Mouse (Mus musculus) stomach, embryonic 14.5 days (tissue): ENCODE measurements around the gene Slc44a4. TPM values are rescaled to one million over a fixed set of nuclear protein-coding genes. Genes with fewer than 3 reads are reported as not detected.
"Not testable (repeated sequence)": the region's sequence is repeated elsewhere in the genome, so short reads cannot be mapped to it uniquely, and the experiment has no call there.

Experiments used
- ATAC-seq: fragments of 200-750 bp; cut with Nextera tagmentation; 2 replicates; pipeline ENCODE4 v1.8.0; 2017; ENCODE audit warnings: low read depth, moderate TSS enrichment; ENCODE audit not compliant: insufficient number of reproducible peaks, insufficient read depth, low FRiP score
- H3K27ac ChIP-seq: fragments of 300-500 bp; sonication (generic); 2 replicates; pipeline ENCODE4 v1.5.1; 2014; ENCODE audit warnings: mild to moderate bottlenecking, low read length, moderate library complexity, mixed read lengths
- H3K27me3 ChIP-seq: fragments of 300-500 bp; sonication (generic); 2 replicates; pipeline ENCODE4 v1.6.1; 2014; ENCODE audit warnings: low read length, control low read depth, mixed read lengths; ENCODE audit not compliant: control insufficient read depth, insufficient read depth
- H3K36me3 ChIP-seq: fragments of 300-500 bp; sonication (generic); 2 replicates; pipeline ENCODE4 v1.6.1; 2014; ENCODE audit warnings: mild to moderate bottlenecking, control low read depth, low read length, moderate library complexity, mixed read lengths; ENCODE audit not compliant: control insufficient read depth, insufficient read depth
- H3K4me1 ChIP-seq: fragments of 300-500 bp; sonication (generic); 2 replicates; pipeline ENCODE4 v1.6.1; 2014; ENCODE audit warnings: low read length, control low read depth, mixed read lengths; ENCODE audit not compliant: control insufficient read depth, insufficient read depth
- H3K4me2 ChIP-seq: fragments of 300-500 bp; sonication (generic); replicated peaks from 2 replicates; pipeline ENCODE4 v1.6.1; 2014; ENCODE audit warnings: low read depth, low read length, control low read depth
- H3K4me3 ChIP-seq: fragments of 300-500 bp; sonication (generic); 2 replicates; pipeline ENCODE4 v1.5.1; 2014; ENCODE audit warnings: low read depth, low read length, control low read depth
- H3K9ac ChIP-seq: fragments of 300-500 bp; sonication (generic); replicated peaks from 2 replicates; pipeline ENCODE4 v1.6.1; 2014; ENCODE audit warnings: low read depth, mild to moderate bottlenecking, control low read depth, low read length, moderate library complexity, mixed read lengths
- H3K9me3 ChIP-seq: fragments of 300-500 bp; sonication (generic); 2 replicates; pipeline ENCODE4 v1.6.1; 2016; ENCODE audit warnings: low read depth, low read length, control low read depth; ENCODE audit not compliant: control insufficient read depth
- WGBS: fragments of 180-500 bp; shearing (Covaris S2); extraction: QIAGEN DNeasy Blood & Tissue Kit; methylation state at CpG from one replicate; pipeline ENCODE4 v1.1.7; 2014; 5-methylcytosine and 5-hydroxymethylcytosine counted together
- polyA plus RNA-seq: library from polyadenylated mRNA; unstranded; fragments of >200 nt; fragmentation: Nextera tagmentation; extraction: Ambion mirVana; gene quantifications from 2 replicates; pipeline ENCODE4 v1.2.1, GENCODE M21; 2014

Slc44a4 gene
- polyA plus RNA-seq, 1 experiment from 2014 or later, result 5.3 TPM

DNA sequence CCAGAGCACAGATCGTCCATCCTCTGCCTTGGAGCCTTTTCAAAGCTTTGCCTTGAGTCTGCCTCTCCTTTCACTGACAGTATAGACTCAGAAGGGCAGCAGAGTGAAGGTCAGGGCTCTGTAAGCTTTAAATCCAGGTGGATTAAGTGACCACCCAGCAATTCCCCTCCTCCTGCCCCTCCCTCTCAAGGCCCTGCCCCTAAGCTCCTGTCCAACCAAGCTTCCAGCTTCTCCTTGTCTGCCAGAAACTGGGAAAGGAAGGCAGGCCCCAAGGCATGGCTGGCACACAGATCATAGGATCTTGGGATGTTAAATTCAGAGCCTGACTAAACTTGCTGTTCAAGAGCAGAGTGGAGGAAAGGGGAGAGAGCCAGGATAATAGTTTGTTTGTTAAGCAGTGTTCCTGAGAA is 50.4 kb downstream of the Slc44a4 start:
- 7% methylated on average over 1 of the region's 1 CpGs for WGBS
- no peak overlapping the region for H3K4me3 ChIP-seq
- no peak overlapping the region for H3K9ac ChIP-seq
- no peaks in the 10 kb centered on the region for H3K36me3 ChIP-seq
- no peak overlapping the region for H3K4me2 ChIP-seq
- ATAC-seq, result no peak
- H3K9me3 ChIP-seq, result no peaks in the 10 kb centered on the region
- H3K27ac ChIP-seq, result peak overlapping the region; percentile 44; the same call in 1 of the 2 replicates
- peaks cover 14% of the 10 kb centered on the region; the same call in 1 of the 2 replicates for H3K4me1 ChIP-seq
- H3K27me3 ChIP-seq, result peaks cover 11% of the 10 kb centered on the region

GRCm38 (mm10) chr17:34965627-34966026 is 51.4 kb downstream of the Slc44a4 start:
- no peak for ATAC-seq
- H3K9me3 ChIP-seq, result no peaks in the 10 kb centered on the region
- no peaks in the 10 kb centered on the region for H3K36me3 ChIP-seq
- no peak overlapping the region for H3K4me2 ChIP-seq
- H3K27me3 ChIP-seq, result peaks cover 11% of the 10 kb centered on the region
- no peak overlapping the region for H3K27ac ChIP-seq
- no peak overlapping the region for H3K9ac ChIP-seq
- 60% methylated on average over 5 of the region's 5 CpGs for WGBS
- no peak overlapping the region for H3K4me3 ChIP-seq
- H3K4me1 ChIP-seq, result peaks cover 8% of the 10 kb centered on the region; the same call in 1 of the 2 replicates

GRCm38 (mm10) chr17:34969822-34970221 is 55.6 kb downstream of the Slc44a4 start, which contains the start of gene Gm20481:
Gene Gm20481, plus strand, starts transcription at chr17:34969912.
- peaks cover 11% of the 10 kb centered on the region for H3K27me3 ChIP-seq
- not testable (repeated sequence) for H3K36me3 ChIP-seq, H3K4me3 ChIP-seq, H3K4me1 ChIP-seq, H3K9ac ChIP-seq, ATAC-seq, H3K4me2 ChIP-seq, H3K27ac ChIP-seq, H3K9me3 ChIP-seq
- 66% methylated on average over 5 of the region's 11 CpGs for WGBS

GRCm38 (mm10) chr17:34970850-34971249 is 56.6 kb downstream of the Slc44a4 start:
- H3K4me3 ChIP-seq, H3K4me1 ChIP-seq, H3K36me3 ChIP-seq, H3K27ac ChIP-seq, H3K4me2 ChIP-seq, H3K9ac ChIP-seq, H3K9me3 ChIP-seq, ATAC-seq: not testable (repeated sequence)
- H3K27me3 ChIP-seq, result peaks cover 11% of the 10 kb centered on the region
- WGBS, result 35% methylated on average over 6 of the region's 37 CpGs

DNA sequence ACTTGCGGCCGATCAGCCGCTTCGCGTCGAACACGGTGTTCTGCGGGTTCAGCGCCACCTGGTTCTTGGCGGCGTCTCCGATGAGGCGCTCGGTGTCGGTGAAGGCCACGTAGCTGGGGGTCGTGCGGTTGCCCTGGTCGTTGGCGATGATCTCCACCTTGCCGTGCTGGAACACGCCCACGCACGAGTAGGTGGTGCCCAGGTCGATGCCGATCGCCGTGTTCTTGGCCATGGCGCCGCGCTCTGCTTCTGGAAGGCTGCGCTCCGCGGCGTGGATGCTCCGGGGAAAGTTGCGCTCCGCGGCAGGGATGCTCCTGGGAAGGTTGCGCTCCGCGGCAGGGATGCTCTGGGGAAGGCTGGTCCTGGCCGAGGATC is 57.4 kb downstream of the Slc44a4 start:
- H3K9me3 ChIP-seq, ATAC-seq, H3K36me3 ChIP-seq, H3K9ac ChIP-seq, H3K27ac ChIP-seq, H3K4me1 ChIP-seq: not testable (repeated sequence)
- peak overlapping the region; percentile 26; the same call in 1 of the 2 replicates for H3K4me3 ChIP-seq
- 1% methylated on average over 13 of the region's 43 CpGs for WGBS
- H3K27me3 ChIP-seq, result peaks cover 11% of the 10 kb centered on the region
- H3K4me2 ChIP-seq, result peak overlapping the region; percentile 52

DNA sequence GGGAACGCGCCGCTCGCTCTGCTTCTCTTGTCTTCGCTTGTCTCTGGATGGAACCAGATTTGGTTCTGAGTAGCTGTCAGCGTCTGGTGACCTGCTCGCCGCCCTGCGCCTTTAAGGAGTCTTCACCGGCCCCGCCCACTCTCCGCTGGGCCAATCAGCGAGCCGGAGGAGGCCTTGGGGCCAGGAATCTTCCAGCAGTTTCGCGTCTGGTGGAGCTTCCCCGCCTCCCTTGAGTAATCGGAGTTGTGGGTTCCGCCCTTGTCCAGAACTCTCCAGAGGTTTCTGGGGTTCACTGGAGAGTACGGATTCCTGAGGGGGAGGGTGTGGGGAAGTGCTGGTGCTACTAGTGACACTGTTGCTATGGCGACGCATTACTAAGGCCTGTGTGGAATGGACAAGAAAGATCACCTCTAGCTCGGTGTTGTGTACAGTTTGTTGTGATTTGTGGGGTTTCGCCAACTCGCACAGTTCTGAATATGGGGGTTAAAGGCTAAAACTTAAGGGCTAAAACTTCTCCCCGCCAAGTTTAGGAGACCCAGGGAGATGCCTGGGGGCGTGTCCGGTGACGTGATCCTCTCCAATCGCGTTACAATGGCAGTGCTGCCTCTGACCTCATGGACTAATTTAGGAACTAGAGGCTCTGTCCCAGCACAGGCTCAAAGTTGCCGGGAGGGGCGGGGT is 57.9 kb downstream of the Slc44a4 start, which contains the start of the genes Hspa1a and Hspa1l:
Gene Hspa1a, minus strand, starts transcription at position 88 of the 681 bp plus-strand sequence.
Gene Hspa1l, plus strand, starts transcription at position 635 of the 681 bp plus-strand sequence.
- not testable (repeated sequence) for H3K9ac ChIP-seq
- ATAC-seq, result peak; percentile 93

GRCm38 (mm10) chr17:34975581-34976492 is 61.6 kb downstream of the Slc44a4 start:
- Histone ChIP-seq H3K27ac (no peak overlapping the region), H3K4me1 (peaks cover 2% of the 10 kb centered on the region; the same call in 1 of the 2 replicates), H3K27me3 (no peaks in the 10 kb centered on the region), H3K9me3 (no peaks in the 10 kb centered on the region), H3K4me2 (no peak overlapping the region), H3K36me3 (no peaks in the 10 kb centered on the region), H3K9ac (no peak overlapping the region), H3K4me3 (no peak overlapping the region)
- 74% methylated on average over 3 of the region's 3 CpGs for WGBS
- ATAC-seq, result no peak

More for the DNA sequence above, 57.9 kb downstream of the Slc44a4 start, which contains the start of the genes Hspa1a and Hspa1l:
- not testable (repeated sequence) for H3K9me3 ChIP-seq, H3K27ac ChIP-seq, H3K4me1 ChIP-seq, H3K36me3 ChIP-seq
- Histone ChIP-seq H3K4me3 (peak within 1 kb of the TSS; percentile 26), H3K27me3 (peaks cover 11% of the 10 kb centered on the region), H3K4me2 (peak within 1 kb of the TSS; percentile 52)
- WGBS, result under 1% methylated on average over 29 of the region's 33 CpGs

- Histone ChIP-seq H3K9ac (no peak overlapping the region), H3K36me3 (no peaks in the 10 kb centered on the region), H3K4me3 (no peak overlapping the region), H3K4me1 (peaks cover 5% of the 10 kb centered on the region; the same call in 1 of the 2 replicates), H3K27me3 (no peaks in the 10 kb centered on the region), H3K27ac (no peak overlapping the region), H3K4me2 (no peak overlapping the region), H3K9me3 (no peaks in the 10 kb centered on the region)
- no peak for ATAC-seq
- WGBS, result 92% methylated on average over 20 of the region's 20 CpGs
Measured at GRCm38 (mm10) chr17:34977000-34977399, 62.7 kb downstream of the Slc44a4 start.
